Mouse (Mus musculus): ENCODE results near the gene Cdca7. TPM values are rescaled to one million over a fixed set of nuclear protein-coding genes. Genes with fewer than 3 reads are reported as not detected.
A peak's percentile ranks its signal among the peaks of the same experiment; 100 is the strongest.

Gene Cdca7
- polyA plus RNA-seq, 1 experiment from 2014 or later: 192 TPM

- Histone ChIP-seq H3K4me3 (ENCODE audit: low read length) (peak overlapping the region; percentile 89), H3K27ac (ENCODE audit: low read depth, low read length) (peak overlapping the region; percentile 75; the same call in 1 of the 2 replicates), H3K9me3 (ENCODE audit: control insufficient read depth, low read length) (no peaks in the 10 kb centered on the region), H3K27me3 (ENCODE audit: control insufficient read depth, insufficient read depth, low read length) (no peaks in the 10 kb centered on the region), H3K4me1 (ENCODE audit: control insufficient read depth, insufficient read depth, low read length) (peaks cover 23% of the 10 kb centered on the region), H3K9ac (ENCODE audit: low read depth, low read length) (peak overlapping the region; percentile 87), H3K4me2 (replicated peaks; ENCODE audit: low read depth, low read length) (peak overlapping the region; percentile 77), H3K36me3 (ENCODE audit: control insufficient read depth, insufficient read depth, low read length) (peaks cover 35% of the 10 kb centered on the region)
- no peak for ATAC-seq (ENCODE audit: low FRiP score, low TSS enrichment)
- 2% methylated on average over 11 of the region's 11 CpGs for WGBS
Measured at GRCm38 (mm10) chr2:72477221-72477620, 1.3 kb downstream of the Cdca7 start.

- peak overlapping the region; percentile 77 for H3K4me2 ChIP-seq (replicated peaks; ENCODE audit: low read depth, low read length)
- peaks cover 45% of the 10 kb centered on the region for H3K36me3 ChIP-seq (ENCODE audit: control insufficient read depth, insufficient read depth, low read length)
- no peaks in the 10 kb centered on the region for H3K9me3 ChIP-seq (ENCODE audit: control insufficient read depth, low read length)
- no peak overlapping the region for H3K27ac ChIP-seq (ENCODE audit: low read depth, low read length)
- no peak for ATAC-seq (ENCODE audit: low FRiP score, low TSS enrichment)
- peak overlapping the region; percentile 89 for H3K4me3 ChIP-seq (ENCODE audit: low read length)
- H3K4me1 ChIP-seq (ENCODE audit: control insufficient read depth, insufficient read depth, low read length): peaks cover 23% of the 10 kb centered on the region
- peak overlapping the region; percentile 87; the same call in 1 of the 2 replicates for H3K9ac ChIP-seq (ENCODE audit: low read depth, low read length)
- WGBS: 86% methylated on average over 4 of the region's 4 CpGs
- no peaks in the 10 kb centered on the region for H3K27me3 ChIP-seq (ENCODE audit: control insufficient read depth, insufficient read depth, low read length)
Measured at GRCm38 (mm10) chr2:72478176-72478575, 2.2 kb downstream of the Cdca7 start.

- no peak for ATAC-seq (ENCODE audit: low FRiP score, low TSS enrichment)
Measured at GRCm38 (mm10) chr2:72478921-72479320, 3.0 kb downstream of the Cdca7 start.

GRCm38 (mm10) chr2:72479818-72480217 lies 3.9 kb downstream of the Cdca7 start:
- Histone ChIP-seq H3K4me1 (ENCODE audit: control insufficient read depth, insufficient read depth, low read length) (peaks cover 19% of the 10 kb centered on the region), H3K27me3 (ENCODE audit: control insufficient read depth, insufficient read depth, low read length) (no peaks in the 10 kb centered on the region), H3K36me3 (ENCODE audit: control insufficient read depth, insufficient read depth, low read length) (peaks cover 61% of the 10 kb centered on the region), H3K4me2 (replicated peaks; ENCODE audit: low read depth, low read length) (no peak overlapping the region), H3K4me3 (ENCODE audit: low read length) (no peak overlapping the region), H3K9me3 (ENCODE audit: control insufficient read depth, low read length) (no peaks in the 10 kb centered on the region), H3K27ac (ENCODE audit: low read depth, low read length) (no peak overlapping the region), H3K9ac (ENCODE audit: low read depth, low read length) (no peak overlapping the region)
- WGBS: 93% methylated on average over 9 of the region's 9 CpGs
- ATAC-seq (ENCODE audit: low FRiP score, low TSS enrichment): no peak

More at GRCm38 (mm10) chr2:72478921-72479320, 3.0 kb downstream of the Cdca7 start:
- no peak overlapping the region for H3K27ac ChIP-seq (ENCODE audit: low read depth, low read length)
- H3K4me1 ChIP-seq (ENCODE audit: control insufficient read depth, insufficient read depth, low read length): peaks cover 23% of the 10 kb centered on the region
- WGBS: 77% methylated on average over 13 of the region's 13 CpGs
- H3K36me3 ChIP-seq (ENCODE audit: control insufficient read depth, insufficient read depth, low read length): peaks cover 52% of the 10 kb centered on the region
- H3K9ac ChIP-seq (ENCODE audit: low read depth, low read length): no peak overlapping the region
- no peaks in the 10 kb centered on the region for H3K27me3 ChIP-seq (ENCODE audit: control insufficient read depth, insufficient read depth, low read length)
- no peak overlapping the region for H3K4me3 ChIP-seq (ENCODE audit: low read length)
- H3K4me2 ChIP-seq (replicated peaks; ENCODE audit: low read depth, low read length): 0 out of 2 replicates have a peak overlapping the region, but pooled peaks have one; percentile 77
- H3K9me3 ChIP-seq (ENCODE audit: control insufficient read depth, low read length): no peaks in the 10 kb centered on the region

- Histone ChIP-seq H3K36me3 (ENCODE audit: control insufficient read depth, insufficient read depth, low read length) (peaks cover 10% of the 10 kb centered on the region; the same call in 1 of the 2 replicates), H3K4me1 (ENCODE audit: control insufficient read depth, insufficient read depth, low read length) (no peaks in the 10 kb centered on the region), H3K27ac (ENCODE audit: low read depth, low read length) (no peak overlapping the region), H3K27me3 (ENCODE audit: control insufficient read depth, insufficient read depth, low read length) (no peaks in the 10 kb centered on the region), H3K4me2 (replicated peaks; ENCODE audit: low read depth, low read length) (no peak overlapping the region), H3K9ac (ENCODE audit: low read depth, low read length) (no peak overlapping the region), H3K9me3 (ENCODE audit: control insufficient read depth, low read length) (no peaks in the 10 kb centered on the region), H3K4me3 (ENCODE audit: low read length) (no peak overlapping the region)
- 0 out of 2 replicates have a peak, but pooled peaks have one; percentile 49 for ATAC-seq (ENCODE audit: low FRiP score, low TSS enrichment)
- 41% methylated on average over 7 of the region's 7 CpGs for WGBS
Measured at GRCm38 (mm10) chr2:72491650-72492049, 15.7 kb downstream of the Cdca7 start.

GRCm38 (mm10) chr2:72493039-72493438 lies 17.1 kb downstream of the Cdca7 start:
- H3K4me3 ChIP-seq (ENCODE audit: low read length): no peak overlapping the region
- H3K9me3 ChIP-seq (ENCODE audit: control insufficient read depth, low read length): no peaks in the 10 kb centered on the region
- no peak overlapping the region for H3K27ac ChIP-seq (ENCODE audit: low read depth, low read length)
- H3K27me3 ChIP-seq (ENCODE audit: control insufficient read depth, insufficient read depth, low read length): no peaks in the 10 kb centered on the region
- no peaks in the 10 kb centered on the region for H3K4me1 ChIP-seq (ENCODE audit: control insufficient read depth, insufficient read depth, low read length)
- no peak overlapping the region for H3K9ac ChIP-seq (ENCODE audit: low read depth, low read length)
- no peaks in the 10 kb centered on the region for H3K36me3 ChIP-seq (ENCODE audit: control insufficient read depth, insufficient read depth, low read length)
- 42% methylated on average over 14 of the region's 14 CpGs for WGBS
- H3K4me2 ChIP-seq (replicated peaks; ENCODE audit: low read depth, low read length): no peak overlapping the region
- ATAC-seq (ENCODE audit: low FRiP score, low TSS enrichment): no peak

- WGBS: 5% methylated on average over 23 of the region's 23 CpGs
- ATAC-seq (ENCODE audit: low FRiP score, low TSS enrichment): peak; percentile 64; the same call in 1 of the 2 replicates
- Histone ChIP-seq H3K9ac (ENCODE audit: low read depth, low read length) (0 out of 2 replicates have a peak overlapping the region, but pooled peaks have one; percentile 1), H3K4me1 (ENCODE audit: control insufficient read depth, insufficient read depth, low read length) (peaks cover 4% of the 10 kb centered on the region; the same call in 1 of the 2 replicates), H3K4me2 (replicated peaks; ENCODE audit: low read depth, low read length) (peak overlapping the region; percentile 35), H3K27me3 (ENCODE audit: control insufficient read depth, insufficient read depth, low read length) (peaks cover 2% of the 10 kb centered on the region; the same call in 1 of the 2 replicates), H3K27ac (ENCODE audit: low read depth, low read length) (no peak overlapping the region), H3K9me3 (ENCODE audit: control insufficient read depth, low read length) (no peaks in the 10 kb centered on the region), H3K36me3 (ENCODE audit: control insufficient read depth, insufficient read depth, low read length) (no peaks in the 10 kb centered on the region), H3K4me3 (ENCODE audit: low read length) (peak overlapping the region; percentile 4; the same call in 1 of the 2 replicates)
Measured at GRCm38 (mm10) chr2:72499074-72499721, 23.2 kb downstream of the Cdca7 start.

GRCm38 (mm10) chr2:72499782-72500411 lies 23.9 kb downstream of the Cdca7 start:
- H3K4me2 ChIP-seq (replicated peaks; ENCODE audit: low read depth, low read length): peak overlapping the region; percentile 35
- WGBS: 23% methylated on average over 8 of the region's 8 CpGs
- no peak overlapping the region for H3K9ac ChIP-seq (ENCODE audit: low read depth, low read length)
- ATAC-seq (ENCODE audit: low FRiP score, low TSS enrichment): no peak
- H3K4me3 ChIP-seq (ENCODE audit: low read length): peak overlapping the region; percentile 4; the same call in 1 of the 2 replicates
- H3K4me1 ChIP-seq (ENCODE audit: control insufficient read depth, insufficient read depth, low read length): peaks cover 4% of the 10 kb centered on the region; the same call in 1 of the 2 replicates
- no peak overlapping the region for H3K27ac ChIP-seq (ENCODE audit: low read depth, low read length)
- peaks cover 2% of the 10 kb centered on the region; the same call in 1 of the 2 replicates for H3K27me3 ChIP-seq (ENCODE audit: control insufficient read depth, insufficient read depth, low read length)
- H3K9me3 ChIP-seq (ENCODE audit: control insufficient read depth, low read length): no peaks in the 10 kb centered on the region
- no peaks in the 10 kb centered on the region for H3K36me3 ChIP-seq (ENCODE audit: control insufficient read depth, insufficient read depth, low read length)
